Mouse (Mus musculus): Measurements from ENCODE around the gene Wdr93. TPM values are rescaled to one million over a fixed set of nuclear protein-coding genes. Genes with fewer than 3 reads are reported as not detected.
"Not testable (repeated sequence)": the region's sequence is repeated elsewhere in the genome, so short reads cannot be mapped to it uniquely, and the experiment has no call there.

The Wdr93 gene
- polyA plus RNA-seq, 1 experiment = 6.6 TPM

DNA sequence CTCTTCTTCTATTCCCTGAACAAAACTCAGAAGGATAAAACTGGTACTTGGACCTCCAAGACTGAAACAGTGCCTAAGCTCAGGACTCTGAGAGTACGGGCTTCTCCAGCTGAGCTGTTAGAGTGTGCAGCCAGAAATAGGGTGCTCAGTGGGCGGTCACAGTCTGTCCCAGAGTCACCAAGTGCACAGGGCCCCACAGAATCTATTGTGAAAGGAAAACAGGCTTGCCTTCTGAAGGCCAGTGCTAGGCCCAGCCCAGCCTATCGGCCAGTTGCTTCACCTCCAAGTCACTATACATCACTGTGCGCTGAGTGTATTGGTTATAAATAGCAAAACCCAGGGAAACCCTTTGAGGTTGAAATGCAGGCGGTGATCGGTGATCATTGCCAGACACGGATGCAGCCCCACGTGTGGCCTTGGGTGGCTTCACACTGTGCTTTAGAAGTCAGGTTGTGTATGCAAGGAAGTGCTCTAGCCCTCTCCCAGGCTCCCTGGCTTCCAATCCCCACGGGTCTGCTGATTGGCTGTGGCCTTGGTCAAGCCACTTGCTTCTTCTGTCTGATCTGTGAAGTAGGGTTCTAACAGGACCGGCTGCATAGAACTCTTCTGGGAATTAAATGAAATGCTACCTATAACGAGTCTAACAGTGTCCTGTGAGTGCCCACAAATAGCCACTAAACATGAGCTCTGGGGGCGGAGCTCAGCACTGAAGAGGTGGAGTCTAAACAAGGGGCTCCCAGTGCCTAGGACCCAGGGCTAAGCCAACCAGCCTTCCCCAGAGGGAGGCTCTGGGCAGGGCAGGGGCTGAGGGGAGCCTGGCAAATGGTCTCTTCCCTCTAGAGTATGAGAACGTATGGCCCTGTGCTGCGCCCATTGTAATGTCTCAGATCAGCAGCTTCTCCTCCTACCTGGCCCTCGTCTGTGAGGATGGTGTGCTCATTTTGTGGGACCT, 28.9 kb downstream of the Wdr93 start:
- Histone ChIP-seq H3K4me1 (ENCODE audit: control insufficient read depth, insufficient read depth, insufficient read length, low read length) (no peaks in the 10 kb centered on the region), H3K4me3 (ENCODE audit: insufficient read depth, low read depth, low read length) (no peak overlapping the region), H3K27ac (replicated peaks; ENCODE audit: low read depth, low read length) (no peak overlapping the region)

- peaks cover 8% of the 10 kb centered on the region for H3K4me1 ChIP-seq (ENCODE audit: control insufficient read depth, insufficient read depth, insufficient read length, low read length)
- peak overlapping the region; percentile 45 for H3K4me3 ChIP-seq (ENCODE audit: insufficient read depth, low read depth, low read length)
- peak overlapping the region; percentile 99 for H3K27ac ChIP-seq (replicated peaks; ENCODE audit: low read depth, low read length)
Observed at GRCm38 (mm10) chr7:79780647-79781626, 38.0 kb downstream of the Wdr93 start.

DNA sequence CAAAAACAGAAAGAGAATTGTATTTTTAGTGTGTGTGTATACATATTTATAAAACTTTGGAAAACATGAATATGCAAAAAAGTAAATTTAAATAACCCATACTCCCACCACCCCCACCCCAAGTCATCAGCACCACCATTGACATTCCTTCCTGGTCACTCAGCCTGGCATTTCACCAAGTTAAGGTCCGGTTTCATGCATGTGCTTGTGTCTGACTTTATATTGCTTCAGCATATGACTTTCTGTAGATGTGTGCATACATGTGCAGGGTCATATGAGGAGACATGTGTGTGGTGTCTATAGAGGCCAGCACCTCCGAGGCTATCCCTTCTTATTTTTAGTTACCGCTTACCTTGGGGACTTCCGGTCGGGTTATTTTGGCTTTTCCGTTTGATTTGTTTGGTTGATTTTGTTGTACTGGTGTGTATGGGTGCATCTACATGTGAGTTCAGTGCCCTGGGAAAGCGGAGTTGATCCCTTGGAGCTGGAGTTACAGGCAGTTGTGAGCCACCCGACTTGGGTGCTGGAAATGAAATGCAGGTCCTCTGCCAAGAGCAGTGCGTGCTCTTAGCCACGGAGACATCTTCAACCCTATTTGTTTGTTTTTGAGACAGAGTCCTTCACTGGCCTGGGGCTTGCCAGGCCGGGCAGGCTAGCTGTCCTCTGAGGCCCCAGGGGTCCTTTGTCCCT, 39.0 kb downstream of the Wdr93 start:
- peaks cover 10% of the 10 kb centered on the region for H3K4me1 ChIP-seq (ENCODE audit: control insufficient read depth, insufficient read depth, insufficient read length, low read length)
- H3K27ac ChIP-seq (replicated peaks; ENCODE audit: low read depth, low read length) = peak overlapping the region; percentile 99
- H3K4me3 ChIP-seq (ENCODE audit: insufficient read depth, low read depth, low read length) = no peak overlapping the region

GRCm38 (mm10) chr7:79782516-79782855, 39.5 kb downstream of the Wdr93 start:
- peak overlapping the region; percentile 99 for H3K27ac ChIP-seq (replicated peaks; ENCODE audit: low read depth, low read length)
- no peak overlapping the region for H3K4me3 ChIP-seq (ENCODE audit: insufficient read depth, low read depth, low read length)

DNA sequence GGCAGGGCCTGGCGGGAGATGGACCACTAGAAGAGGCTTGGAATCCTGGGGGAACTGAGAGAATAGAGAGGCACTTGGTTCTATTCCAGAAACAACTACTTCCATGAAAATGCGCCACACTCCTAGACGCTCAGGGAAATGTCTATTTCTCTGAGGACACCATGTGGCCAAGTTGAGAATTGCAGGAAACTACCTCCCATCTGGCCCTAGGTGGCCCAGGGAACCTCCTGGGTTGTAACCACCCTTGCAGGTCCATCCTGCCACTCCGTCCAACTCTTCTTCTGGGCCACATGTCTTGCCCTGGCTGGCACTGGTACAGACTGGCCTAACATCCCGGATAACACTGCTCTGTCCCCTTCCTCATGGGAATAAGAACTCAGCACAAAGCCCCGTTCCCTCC, 43.3 kb downstream of the Wdr93 start:
- H3K4me1 ChIP-seq (ENCODE audit: control insufficient read depth, insufficient read depth, insufficient read length, low read length) = peaks cover 10% of the 10 kb centered on the region
- peak overlapping the region; percentile 68 for H3K27ac ChIP-seq (replicated peaks; ENCODE audit: low read depth, low read length)
- H3K4me3 ChIP-seq (ENCODE audit: insufficient read depth, low read depth, low read length) = no peak overlapping the region

More at GRCm38 (mm10) chr7:79782516-79782855, 39.5 kb downstream of the Wdr93 start:
- H3K4me1 ChIP-seq (ENCODE audit: control insufficient read depth, insufficient read depth, insufficient read length, low read length) = peaks cover 10% of the 10 kb centered on the region

- not testable (repeated sequence) for H3K4me3 ChIP-seq (ENCODE audit: insufficient read depth, low read depth, low read length); H3K27ac ChIP-seq (replicated peaks; ENCODE audit: low read depth, low read length)
Observed at GRCm38 (mm10) chr7:79789812-79790211, 46.8 kb downstream of the Wdr93 start.

DNA sequence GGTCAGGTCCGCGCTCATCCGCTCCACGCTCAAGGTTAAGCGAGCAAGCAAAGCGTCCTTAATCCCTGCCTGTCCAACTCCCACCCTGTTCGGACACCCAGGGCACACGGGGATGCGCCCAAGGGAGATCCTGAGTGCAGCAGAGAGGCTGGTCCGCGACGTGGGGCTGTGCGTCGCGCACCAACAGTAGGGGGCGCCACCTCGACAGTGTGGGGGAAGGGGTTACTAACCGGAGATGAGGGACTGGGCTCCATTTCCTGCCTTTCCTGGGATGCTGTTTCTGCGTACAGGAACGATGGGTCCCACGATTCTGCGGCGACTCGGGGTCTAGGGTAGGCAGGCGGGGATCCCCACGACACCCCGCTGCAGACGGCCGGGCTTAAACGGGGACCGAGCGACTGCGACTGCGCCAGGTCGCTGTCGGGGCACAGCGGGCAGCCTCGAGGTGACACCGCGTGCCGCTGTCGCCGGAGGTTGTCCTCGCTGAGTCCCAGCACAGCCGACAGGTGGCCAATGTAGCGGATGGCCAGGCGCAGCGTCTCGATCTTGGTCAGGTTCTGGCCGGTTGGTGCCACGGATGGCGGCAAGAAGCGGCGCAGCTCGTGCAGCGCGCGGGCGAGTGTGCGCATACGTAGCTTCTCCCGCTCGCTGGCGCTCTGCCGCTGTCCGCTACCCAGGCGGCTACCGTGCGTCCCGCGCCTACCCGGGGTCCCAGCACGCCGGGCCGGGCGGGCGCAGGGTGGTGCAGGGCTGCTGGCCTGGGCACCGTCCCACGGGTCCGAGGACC, 49.9 kb downstream of the Wdr93 start:
- H3K27ac ChIP-seq (replicated peaks; ENCODE audit: low read depth, low read length) = no peak overlapping the region
- H3K4me3 ChIP-seq (ENCODE audit: insufficient read depth, low read depth, low read length) = peak overlapping the region; percentile 54
- H3K4me1 ChIP-seq (ENCODE audit: control insufficient read depth, insufficient read depth, insufficient read length, low read length) = 0 out of 2 replicates have a peak, but pooled peaks cover 3% of the 10 kb centered on the region

More at GRCm38 (mm10) chr7:79789812-79790211, 46.8 kb downstream of the Wdr93 start:
- H3K4me1 ChIP-seq (ENCODE audit: control insufficient read depth, insufficient read depth, insufficient read length, low read length) = not testable (repeated sequence)

DNA sequence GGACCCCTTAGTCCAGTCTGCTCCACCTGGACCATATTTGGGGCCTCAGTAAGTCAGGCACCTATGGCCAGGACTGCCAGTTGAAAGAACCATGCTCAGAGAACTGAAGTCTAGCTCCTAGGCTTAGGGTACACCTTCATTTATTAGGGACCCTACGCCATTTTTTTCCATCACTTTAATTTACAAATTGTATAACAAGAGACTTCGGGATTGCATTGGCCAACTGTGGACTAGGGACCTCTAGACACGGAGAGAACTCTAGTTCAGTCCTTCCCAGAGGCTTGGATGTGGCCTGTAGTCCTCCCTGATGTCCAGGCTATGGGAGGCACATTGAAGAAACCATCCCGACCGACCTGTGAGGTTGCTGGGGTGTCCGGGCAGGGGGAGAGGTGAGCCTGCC, 50.7 kb downstream of the Wdr93 start, which contains the start of gene Mesp1:
Mesp1 (minus strand) TSS at position 101 of the 400 bp plus-strand sequence.
- H3K4me3 ChIP-seq (ENCODE audit: insufficient read depth, low read depth, low read length) = peak within 1 kb of the TSS; percentile 54
- 0 out of 2 replicates have a peak, but pooled peaks cover 3% of the 10 kb centered on the region for H3K4me1 ChIP-seq (ENCODE audit: control insufficient read depth, insufficient read depth, insufficient read length, low read length)
- H3K27ac ChIP-seq (replicated peaks; ENCODE audit: low read depth, low read length) = no peak within 1 kb of the TSS

DNA sequence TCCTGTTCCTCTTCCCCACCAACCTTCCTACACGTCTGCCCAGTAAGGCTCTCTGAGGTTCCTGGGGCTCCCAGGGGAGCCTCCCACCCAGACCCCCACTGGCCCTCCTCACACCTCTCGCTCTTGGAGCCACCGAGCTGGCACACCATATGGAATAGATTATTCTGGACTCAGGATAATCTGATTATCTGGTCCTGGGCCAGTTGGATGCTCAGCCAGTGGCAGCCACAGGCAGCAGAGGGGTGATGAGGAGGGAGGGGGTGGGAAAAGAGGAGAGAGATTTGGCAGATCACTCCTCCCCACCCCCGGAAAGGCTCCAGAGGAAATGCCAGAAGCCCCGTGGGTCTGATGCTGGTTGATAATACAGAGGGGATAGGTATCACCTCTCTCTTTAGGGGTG, 55.6 kb downstream of the Wdr93 start:
- Histone ChIP-seq H3K27ac (replicated peaks; ENCODE audit: low read depth, low read length) (no peak overlapping the region), H3K4me3 (ENCODE audit: insufficient read depth, low read depth, low read length) (no peak overlapping the region), H3K4me1 (ENCODE audit: control insufficient read depth, insufficient read depth, insufficient read length, low read length) (no peaks in the 10 kb centered on the region)

DNA sequence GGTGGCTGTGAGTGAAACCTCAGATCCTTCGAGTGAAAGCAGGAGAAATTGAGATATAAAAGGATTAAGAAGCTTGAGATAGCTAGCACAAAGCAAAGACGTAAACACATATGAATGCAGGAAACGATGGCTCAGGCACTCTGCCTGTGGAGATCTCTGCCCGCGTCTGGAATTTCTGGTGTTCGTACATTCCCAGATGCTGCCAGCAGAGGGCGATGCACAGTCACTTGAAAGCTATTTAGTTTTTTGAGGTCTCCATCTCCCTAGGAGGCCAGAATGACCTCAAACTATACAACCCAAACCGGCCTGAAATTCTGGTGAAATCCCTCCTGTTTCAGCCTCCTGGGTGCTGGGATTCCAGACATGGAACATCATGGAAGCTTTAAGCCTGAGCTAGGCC, 56.1 kb downstream of the Wdr93 start:
- Histone ChIP-seq H3K4me1 (ENCODE audit: control insufficient read depth, insufficient read depth, insufficient read length, low read length) (no peaks in the 10 kb centered on the region), H3K4me3 (ENCODE audit: insufficient read depth, low read depth, low read length) (no peak overlapping the region), H3K27ac (replicated peaks; ENCODE audit: low read depth, low read length) (no peak overlapping the region)

- Histone ChIP-seq H3K4me1 (ENCODE audit: control insufficient read depth, insufficient read depth, insufficient read length, low read length) (no peaks in the 10 kb centered on the region), H3K27ac (replicated peaks; ENCODE audit: low read depth, low read length) (no peak overlapping the region), H3K4me3 (ENCODE audit: insufficient read depth, low read depth, low read length) (no peak overlapping the region)
Observed at GRCm38 (mm10) chr7:79799506-79799905, 56.5 kb downstream of the Wdr93 start.

GRCm38 (mm10) chr7:79800336-79800735, 57.4 kb downstream of the Wdr93 start:
- no peak overlapping the region for H3K27ac ChIP-seq (replicated peaks; ENCODE audit: low read depth, low read length)
- no peaks in the 10 kb centered on the region for H3K4me1 ChIP-seq (ENCODE audit: control insufficient read depth, insufficient read depth, insufficient read length, low read length)
- H3K4me3 ChIP-seq (ENCODE audit: insufficient read depth, low read depth, low read length) = no peak overlapping the region

DNA sequence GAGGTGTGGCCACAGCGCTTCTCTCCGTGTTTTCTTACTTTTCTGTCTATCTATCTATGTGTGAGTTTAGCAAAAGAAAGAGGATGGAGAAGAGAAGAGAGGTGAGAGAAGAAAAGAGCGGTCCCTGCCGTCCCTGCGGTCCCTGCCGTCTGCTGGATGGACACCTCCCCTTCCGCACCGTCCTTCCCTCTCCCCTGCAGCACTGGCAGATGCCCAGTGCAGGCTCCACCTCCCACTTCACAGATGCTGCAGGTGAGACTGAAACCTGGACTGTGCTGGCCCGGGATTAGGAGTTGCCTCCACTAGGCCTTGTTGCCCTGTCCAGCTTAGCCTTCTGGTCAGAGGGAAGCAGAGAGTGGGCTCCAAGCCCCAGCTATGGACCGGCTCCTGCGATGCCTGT, 58.4 kb downstream of the Wdr93 start:
- Histone ChIP-seq H3K4me1 (ENCODE audit: control insufficient read depth, insufficient read depth, insufficient read length, low read length) (no peaks in the 10 kb centered on the region), H3K27ac (replicated peaks; ENCODE audit: low read depth, low read length) (no peak overlapping the region), H3K4me3 (ENCODE audit: insufficient read depth, low read depth, low read length) (no peak overlapping the region)

GRCm38 (mm10) chr7:79802037-79802436, 59.1 kb downstream of the Wdr93 start:
- no peak overlapping the region for H3K4me3 ChIP-seq (ENCODE audit: insufficient read depth, low read depth, low read length)
- H3K4me1 ChIP-seq (ENCODE audit: control insufficient read depth, insufficient read depth, insufficient read length, low read length) = no peaks in the 10 kb centered on the region
- H3K27ac ChIP-seq (replicated peaks; ENCODE audit: low read depth, low read length) = no peak overlapping the region

All from brown adipose tissue, adult 24 weeks (tissue).